In genomic region chr9:43252790-43253189, GRCm38 (mm10) we compare ENCODE assay signal across 11 mouse cellular contexts. TPM values are rescaled to one million over a fixed set of nuclear protein-coding genes. Genes with fewer than 3 reads are reported as not detected.
DNase-seq lines count a peak whose midpoint lies in the region; ATAC-seq and TF ChIP-seq lines count a peak whose summit lies in the region.
"Had no signal": no experiment of that assay in that cellular context is flagged by ENCODE, and none has a peak within 500 bp of the region (broad histone marks: within the 10 kb centered on the region; RNA-seq: fewer than 3 reads in every experiment).

No protein-coding gene starts in this region.

- no peak overlapping the region for H3K4me2 ChIP-seq in forebrain, postnatal 0 days (ENCODE audit: low read depth)
- H3K4me2 ChIP-seq in kidney, embryonic 16.5 days (replicated peaks; ENCODE audit: low read depth, low read length), result no peak overlapping the region
- H3K4me2 ChIP-seq in heart, embryonic 16.5 days (ENCODE audit: low read depth, low read length), result no peak overlapping the region
- H3K4me2 ChIP-seq in neural tube, embryonic 15.5 days, result no peak overlapping the region
- H3K4me2 ChIP-seq: hindbrain, embryonic 15.5 days had no signal

- H3K27ac ChIP-seq in forebrain, embryonic 10.5 days, result peak overlapping the region; percentile 83
- H3K27ac ChIP-seq in forebrain, postnatal 0 days (ENCODE audit: low read depth, low read length), result no peak overlapping the region
- H3K27ac ChIP-seq in kidney, embryonic 16.5 days (ENCODE audit: low read length), result peak overlapping the region; percentile 81
- H3K27ac ChIP-seq in heart, embryonic 16.5 days (ENCODE audit: low read length), result peak overlapping the region; percentile 24; the same call in 1 of the 2 replicates
- peak overlapping the region; percentile 51 for H3K27ac ChIP-seq in neural tube, embryonic 15.5 days (replicated peaks)
- H3K27ac ChIP-seq: hindbrain, embryonic 15.5 days had no signal

- no peaks in the 10 kb centered on the region for H3K9me3 ChIP-seq in forebrain, embryonic 10.5 days
- H3K9me3 ChIP-seq in forebrain, postnatal 0 days (ENCODE audit: low read length), result no peaks in the 10 kb centered on the region
- H3K9me3 ChIP-seq in kidney, embryonic 16.5 days (ENCODE audit: low read length), result no peaks in the 10 kb centered on the region
- no peaks in the 10 kb centered on the region for H3K9me3 ChIP-seq in heart, embryonic 16.5 days (replicated peaks; ENCODE audit: control insufficient read depth, low read length)
- H3K9me3 ChIP-seq in neural tube, embryonic 15.5 days (replicated peaks), result no peaks in the 10 kb centered on the region
- H3K9me3 ChIP-seq: hindbrain, embryonic 15.5 days had no signal

- ATAC-seq in forebrain, postnatal 0 days, result no peak
- peak; percentile 8; the same call in 1 of the 2 replicates for ATAC-seq in kidney, embryonic 16.5 days (ENCODE audit: low FRiP score, low TSS enrichment)
- ATAC-seq in heart, embryonic 16.5 days (replicated peaks; ENCODE audit: extremely low read depth, insufficient read depth, low FRiP score), result no peak
- no peak for ATAC-seq in neural tube, embryonic 15.5 days (ENCODE audit: low FRiP score)
- ATAC-seq: Patski had no signal

- WGBS in forebrain, embryonic 10.5 days, result 47% methylated on average over 3 of the region's 3 CpGs
- WGBS in forebrain, postnatal 0 days, result 61% methylated on average over 3 of the region's 3 CpGs
- WGBS in kidney, embryonic 16.5 days, result 46% methylated on average over 3 of the region's 3 CpGs
- WGBS in heart, embryonic 16.5 days, result 63% methylated on average over 3 of the region's 3 CpGs
- 34% methylated on average over 3 of the region's 3 CpGs for WGBS in neural tube, embryonic 15.5 days

- no peaks in the 10 kb centered on the region for H3K36me3 ChIP-seq in forebrain, embryonic 10.5 days (replicated peaks)
- H3K36me3 ChIP-seq in forebrain, postnatal 0 days (ENCODE audit: insufficient read depth), result no peaks in the 10 kb centered on the region
- H3K36me3 ChIP-seq in kidney, embryonic 16.5 days (ENCODE audit: insufficient read depth, low read length), result no peaks in the 10 kb centered on the region
- H3K36me3 ChIP-seq in heart, embryonic 16.5 days (ENCODE audit: control insufficient read depth, insufficient read depth), result no peaks in the 10 kb centered on the region
- H3K36me3 ChIP-seq in neural tube, embryonic 15.5 days, result no peaks in the 10 kb centered on the region
- H3K36me3 ChIP-seq: hindbrain, embryonic 15.5 days had no signal

- 0 out of 2 replicates have a peak overlapping the region, but pooled peaks have one; percentile 1 for H3K4me3 ChIP-seq in forebrain, embryonic 10.5 days
- H3K4me3 ChIP-seq in forebrain, postnatal 0 days (ENCODE audit: low read depth, low read length), result no peak overlapping the region
- H3K4me3 ChIP-seq in kidney, embryonic 16.5 days (ENCODE audit: low read length), result no peak overlapping the region
- no peak overlapping the region for H3K4me3 ChIP-seq in heart, embryonic 16.5 days (ENCODE audit: low read length)
- H3K4me3 ChIP-seq in neural tube, embryonic 15.5 days (replicated peaks), result no peak overlapping the region
- H3K4me3 ChIP-seq: hindbrain, embryonic 15.5 days had no signal

- DNase-seq in forebrain, embryonic 10.5 days (ENCODE audit: extremely low spot score, low spot score), result no peak
- DNase-seq in forebrain, postnatal 0 days, result no peak
- DNase-seq in kidney, adult 9 months, result no peak
- no peak for DNase-seq in cerebellum, adult 11-12 months
- no peak for DNase-seq in spleen, postnatal 36 days (ENCODE audit: low spot score in 2 of 2)
- DNase-seq: spleen, adult 18-20 months had no signal

- H3K27me3 ChIP-seq in forebrain, embryonic 10.5 days (ENCODE audit: poor library complexity, severe bottlenecking), result no peaks in the 10 kb centered on the region
- no peaks in the 10 kb centered on the region for H3K27me3 ChIP-seq in forebrain, postnatal 0 days (ENCODE audit: insufficient read depth, low read length)
- H3K27me3 ChIP-seq in kidney, embryonic 16.5 days (ENCODE audit: insufficient read depth, low read length), result no peaks in the 10 kb centered on the region
- H3K27me3 ChIP-seq in heart, embryonic 16.5 days (ENCODE audit: control insufficient read depth, insufficient read depth, low read length), result no peaks in the 10 kb centered on the region
- H3K27me3 ChIP-seq in neural tube, embryonic 15.5 days (replicated peaks), result no peaks in the 10 kb centered on the region
- H3K27me3 ChIP-seq: hindbrain, embryonic 15.5 days; Patski had no signal

- H3K9ac ChIP-seq in forebrain, postnatal 0 days, result no peak overlapping the region
- H3K9ac ChIP-seq in kidney, embryonic 16.5 days (replicated peaks; ENCODE audit: low read length), result peak overlapping the region; percentile 38; the same call in 1 of the 2 replicates
- H3K9ac ChIP-seq in heart, embryonic 16.5 days (ENCODE audit: low read length), result no peak overlapping the region
- no peak overlapping the region for H3K9ac ChIP-seq in neural tube, embryonic 15.5 days (replicated peaks)
- H3K9ac ChIP-seq: hindbrain, embryonic 15.5 days had no signal

- H3K4me1 ChIP-seq in forebrain, embryonic 10.5 days, result peaks cover 72% of the 10 kb centered on the region
- H3K4me1 ChIP-seq in forebrain, postnatal 0 days (ENCODE audit: insufficient read depth), result no peaks in the 10 kb centered on the region
- peaks cover 15% of the 10 kb centered on the region for H3K4me1 ChIP-seq in kidney, embryonic 16.5 days (ENCODE audit: insufficient read depth, low read length)
- no peaks in the 10 kb centered on the region; the same call in 1 of the 2 replicates for H3K4me1 ChIP-seq in heart, embryonic 16.5 days (ENCODE audit: control insufficient read depth, insufficient read depth, low read length)
- H3K4me1 ChIP-seq in neural tube, embryonic 15.5 days, result peaks cover 11% of the 10 kb centered on the region

- no peak for TF ChIP-seq CTCF in forebrain, postnatal 0 days (IDR thresholded peaks at IDR 0.05; ENCODE audit: low read depth)

RNA-seq across cellular contexts. Expression of gene Oaf, which starts 13.1 kb away (rescaled TPM):
- polyA plus RNA-seq in forebrain, embryonic 10.5 days (2016; fragmentation: Nextera tagmentation; extraction: Ambion mirVana), result 42.1 and 46.5 TPM in 2 replicates
- total RNA-seq in forebrain, postnatal 0 days (2014; rRNA removed), result 5.0 and 14.3 TPM in 2 replicates
- 7.8 and 7.9 TPM in 2 replicates for polyA plus RNA-seq in forebrain, postnatal 0 days (2015; fragmentation: Nextera tagmentation; extraction: Ambion mirVana)
- 46.6 and 63.8 TPM in 2 replicates for polyA plus RNA-seq in kidney, embryonic 16.5 days (2015; fragmentation: Nextera tagmentation; extraction: Ambion mirVana)
- 26.0 and 27.4 TPM in 2 replicates for polyA plus RNA-seq in heart, embryonic 16.5 days (2015; fragmentation: Nextera tagmentation; extraction: Ambion mirVana)
- 9.4 and 16.3 TPM in 2 replicates for polyA plus RNA-seq in neural tube, embryonic 15.5 days (2015; fragmentation: Nextera tagmentation; extraction: Ambion mirVana)

RNA-seq across cellular contexts. Expression of gene Pou2f3, which starts 42.6 kb away (rescaled TPM):
- not detected in 2 replicates for polyA plus RNA-seq in forebrain, embryonic 10.5 days (2016; fragmentation: Nextera tagmentation; extraction: Ambion mirVana)
- total RNA-seq in forebrain, postnatal 0 days (2014; rRNA removed), result not detected in 2 replicates
- 0.05 TPM in 1 of 2 replicates, not detected in the other for polyA plus RNA-seq in forebrain, postnatal 0 days (2015; fragmentation: Nextera tagmentation; extraction: Ambion mirVana)
- 0.15 and 0.18 TPM in 2 replicates for polyA plus RNA-seq in kidney, embryonic 16.5 days (2015; fragmentation: Nextera tagmentation; extraction: Ambion mirVana)
- polyA plus RNA-seq in heart, embryonic 16.5 days (2015; fragmentation: Nextera tagmentation; extraction: Ambion mirVana), result 0.19 and 0.53 TPM in 2 replicates
- 0.47 TPM in 1 of 2 replicates, not detected in the other for polyA plus RNA-seq in neural tube, embryonic 15.5 days (2015; fragmentation: Nextera tagmentation; extraction: Ambion mirVana)

RNA-seq across cellular contexts. Expression of gene Trim29, which starts 57.9 kb away (rescaled TPM):
- 1.2 and 1.4 TPM in 2 replicates for polyA plus RNA-seq in forebrain, embryonic 10.5 days (2016; fragmentation: Nextera tagmentation; extraction: Ambion mirVana)
- not detected in 2 replicates for total RNA-seq in forebrain, postnatal 0 days (2014; rRNA removed)
- 0.05 and 0.11 TPM in 2 replicates for polyA plus RNA-seq in forebrain, postnatal 0 days (2015; fragmentation: Nextera tagmentation; extraction: Ambion mirVana)
- 1.1 and 2.0 TPM in 2 replicates for polyA plus RNA-seq in kidney, embryonic 16.5 days (2015; fragmentation: Nextera tagmentation; extraction: Ambion mirVana)
- 5.6 and 11.0 TPM in 2 replicates for polyA plus RNA-seq in heart, embryonic 16.5 days (2015; fragmentation: Nextera tagmentation; extraction: Ambion mirVana)
- polyA plus RNA-seq in neural tube, embryonic 15.5 days (2015; fragmentation: Nextera tagmentation; extraction: Ambion mirVana), result 0.18 and 14.8 TPM in 2 replicates
- polyA plus RNA-seq: hindbrain, embryonic 15.5 days; Patski had no signal
